Mouse (Mus musculus) left cerebral cortex, adult 11 months (tissue): ENCODE measurements at regions not wholly inside any gene's neighbourhood (a gene's known extent, or its start where the extent isn't known, plus 50 kb on each side); places are given as distances from the start of the nearest gene placed in this dataset.
"Not testable (repeated sequence)": the region's sequence is repeated elsewhere in the genome, so short reads cannot be mapped to it uniquely, and the experiment has no call there.

Source experiments
- DNase-seq: peaks from one replicate; pipeline ENCODE4 v3.0.0; 2022; ENCODE audit warnings: low spot score

- DNase-seq: no peak
These were observed 1168.1 kb upstream of the Gje1 start for GRCm38 (mm10) chr10:15886150-15886549.

GRCm38 (mm10) chr10:15868063-15868462 lies 1150.0 kb upstream of the Gje1 start:
- DNase-seq: peak; percentile 16

DNA sequence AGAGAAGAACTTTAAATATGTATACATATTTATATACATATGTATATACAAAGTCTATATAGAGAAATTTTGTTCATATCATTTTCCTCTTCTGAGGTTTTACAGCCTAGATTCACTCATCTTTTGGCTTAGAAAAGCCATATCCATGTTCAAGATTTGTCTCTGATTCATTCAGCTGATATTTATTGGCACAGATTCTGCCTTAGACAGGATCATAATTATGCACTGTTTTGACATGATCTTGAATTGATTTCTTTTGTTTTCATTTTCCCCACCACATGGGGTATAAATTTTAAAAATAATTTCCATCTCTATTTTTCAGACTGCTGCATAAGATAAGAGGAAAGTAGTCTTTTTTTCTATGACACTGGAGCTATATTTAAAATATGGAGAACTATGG lies 1148.9 kb upstream of the Gje1 start:
- DNase-seq: no peak

- DNase-seq: no peak
These were observed 1123.4 kb upstream of the Gje1 start for GRCm38 (mm10) chr10:15841381-15841780.

DNA sequence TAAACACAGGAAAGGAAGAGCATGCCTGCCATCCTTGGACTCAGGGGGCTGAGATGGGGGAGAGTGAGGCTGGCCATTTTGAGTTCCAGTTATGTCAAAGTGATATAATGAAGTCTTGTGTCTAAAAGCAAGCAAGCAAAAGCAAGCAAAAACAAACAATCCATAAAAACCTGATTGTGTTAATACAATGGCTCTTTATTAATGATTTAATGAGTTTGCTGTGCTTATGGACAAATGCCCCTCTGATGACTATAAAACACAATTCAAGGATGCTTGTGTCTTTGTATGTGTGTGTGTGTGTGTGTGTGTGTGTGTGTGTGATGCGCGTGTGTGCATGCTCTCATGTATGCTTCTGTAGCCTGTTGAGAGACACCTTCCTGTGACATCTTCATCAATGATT lies 1114.3 kb upstream of the Gje1 start:
- DNase-seq: no peak

GRCm38 (mm10) chr10:15825457-15825856 lies 1107.4 kb upstream of the Gje1 start:
- DNase-seq: no peak

DNA sequence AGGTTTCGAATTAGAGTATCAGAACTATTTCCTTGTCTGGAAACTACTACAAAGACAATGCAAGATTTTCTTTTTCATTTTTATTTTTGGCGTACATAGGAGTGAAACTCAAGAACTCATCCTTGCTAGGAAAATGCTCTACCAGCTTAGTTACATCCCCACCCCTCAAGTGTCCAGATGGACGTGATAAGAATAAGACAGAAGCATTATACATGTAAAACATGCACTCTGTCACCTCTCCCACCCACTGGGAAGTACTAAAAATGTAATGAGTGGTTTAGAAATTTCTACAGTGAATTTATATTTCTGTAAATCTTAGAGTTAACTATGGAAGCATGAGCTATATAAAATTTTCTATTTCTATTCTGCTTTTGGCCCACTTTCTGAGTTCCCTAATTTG lies 1089.3 kb upstream of the Gje1 start:
- peak; percentile 24 for DNase-seq

- no peak for DNase-seq
These were observed 1087.8 kb upstream of the Gje1 start for GRCm38 (mm10) chr10:15805791-15806190.

GRCm38 (mm10) chr10:15793185-15793584 lies 1075.2 kb upstream of the Gje1 start:
- DNase-seq: not testable (repeated sequence)

GRCm38 (mm10) chr10:15791473-15792269 lies 1073.7 kb upstream of the Gje1 start:
- no peak for DNase-seq

DNA sequence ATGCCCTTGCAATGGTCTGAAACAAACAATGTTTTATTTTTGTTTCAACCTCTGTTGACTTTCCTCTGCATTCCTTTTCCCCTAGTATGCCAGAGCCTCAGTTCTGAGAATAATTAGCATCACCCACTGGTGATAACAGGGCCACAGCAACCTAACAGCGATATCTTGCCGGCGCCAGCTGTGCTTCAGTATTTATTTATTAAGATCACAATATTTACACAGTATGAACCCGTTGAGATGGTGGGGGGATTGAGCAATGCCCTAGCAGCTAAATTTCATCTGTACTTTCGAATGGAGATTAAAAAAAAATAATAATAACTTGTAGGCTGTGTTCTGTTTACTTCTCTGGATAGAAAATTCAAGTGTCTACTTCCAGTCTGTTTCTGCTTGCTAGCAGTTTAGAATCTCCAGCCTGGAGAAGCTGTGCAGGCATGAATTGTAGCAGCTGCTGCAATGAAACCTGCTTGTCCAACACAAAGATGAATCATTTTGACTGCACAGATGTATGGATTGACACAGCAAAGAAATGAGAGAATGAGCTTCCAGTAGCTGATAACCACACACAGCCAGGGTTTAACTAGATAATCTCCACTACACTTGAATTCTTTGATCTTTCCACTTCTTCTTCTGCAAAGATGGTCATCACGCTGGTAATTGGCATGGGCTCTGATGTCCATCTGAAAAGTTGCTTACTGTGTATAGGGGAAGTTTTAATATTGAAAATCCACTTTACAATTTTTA lies 1042.1 kb upstream of the Gje1 start:
- DNase-seq: no peak

DNA sequence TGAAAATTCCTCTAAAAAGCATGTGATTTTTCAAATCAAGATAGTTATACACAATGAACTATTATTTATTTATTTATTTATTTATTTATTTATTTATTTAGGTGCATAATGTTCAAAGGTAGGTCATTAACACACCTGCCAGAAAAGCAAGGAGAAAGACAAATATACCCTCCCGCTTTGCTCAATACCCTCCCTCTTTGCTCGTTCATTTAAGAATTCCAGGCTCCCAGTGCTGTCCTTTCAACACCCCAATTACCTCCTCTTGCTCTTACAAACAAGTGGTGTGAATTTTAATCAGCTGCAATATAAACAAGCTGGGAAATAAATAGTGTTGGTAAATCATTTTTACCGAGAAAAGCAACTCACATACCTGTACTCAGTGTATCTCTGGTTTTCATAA lies 1041.6 kb upstream of the Gje1 start:
- no peak for DNase-seq

GRCm38 (mm10) chr10:15757503-15757902 lies 1039.5 kb upstream of the Gje1 start:
- DNase-seq: no peak

- DNase-seq: no peak
These were observed 1028.9 kb upstream of the Gje1 start for GRCm38 (mm10) chr10:15746866-15747265.

DNA sequence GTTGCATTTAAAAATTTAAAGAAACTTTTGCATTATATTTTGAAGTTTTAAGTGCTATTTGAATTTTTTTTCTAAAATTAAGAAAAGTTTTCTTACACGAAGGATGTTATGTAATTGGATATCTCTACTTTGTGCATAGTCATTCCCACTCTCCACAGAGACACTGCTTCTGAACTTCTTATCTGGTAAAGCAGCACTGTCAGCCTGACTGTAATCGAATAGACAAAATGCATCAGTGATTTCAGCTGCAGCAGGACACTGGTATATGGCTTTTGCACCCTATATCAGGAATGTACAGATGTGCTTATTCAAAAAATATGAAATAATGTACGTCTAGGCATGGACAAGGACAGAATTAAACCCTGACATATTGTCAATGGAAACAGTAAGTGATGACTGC lies 1020.6 kb upstream of the Gje1 start:
- no peak for DNase-seq

DNA sequence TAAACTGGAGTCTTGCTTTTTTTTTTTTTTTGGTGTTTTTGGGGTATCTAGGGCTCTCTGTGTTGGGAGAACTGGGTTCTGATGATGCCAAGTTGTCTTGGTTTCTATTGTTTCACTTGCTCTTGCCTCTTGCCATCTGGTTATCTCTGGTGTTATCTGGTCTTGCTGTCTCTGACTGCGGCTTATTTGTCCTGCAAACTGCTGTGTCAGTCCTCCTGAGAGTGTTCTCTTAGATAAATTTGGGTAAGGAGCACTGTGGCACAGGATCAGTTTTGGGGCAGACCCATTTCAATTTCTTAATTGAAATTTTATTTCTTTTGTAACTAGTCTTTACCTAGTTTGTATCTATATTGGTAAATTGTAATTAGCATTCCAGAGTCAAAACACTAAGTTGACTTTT lies 1013.3 kb upstream of the Gje1 start:
- DNase-seq: no peak

DNA sequence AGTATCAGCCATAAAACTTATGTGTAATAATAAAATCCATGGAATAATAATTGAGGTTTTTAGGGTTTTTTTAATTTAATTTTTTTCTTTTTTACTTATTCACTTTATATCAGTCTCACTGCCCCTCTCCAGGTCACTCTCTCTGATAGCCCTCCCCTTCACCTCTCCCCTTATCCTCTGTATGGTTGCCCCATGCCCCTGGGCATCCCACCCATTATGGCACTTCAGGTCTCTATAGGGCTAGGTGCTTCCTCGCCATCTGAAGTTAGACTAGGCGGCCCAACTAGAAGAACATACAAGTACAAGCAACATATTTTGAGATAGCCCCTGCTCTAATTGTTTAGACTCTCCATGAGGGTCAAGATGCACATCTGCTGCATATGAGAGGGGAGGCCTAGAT lies 979.9 kb upstream of the Gje1 start:
- no peak for DNase-seq

- DNase-seq: no peak
These were observed 979.0 kb upstream of the Gje1 start for GRCm38 (mm10) chr10:15697050-15697449.

GRCm38 (mm10) chr10:15671638-15672037 lies 953.6 kb upstream of the Gje1 start:
- not testable (repeated sequence) for DNase-seq
